Mouse (Mus musculus) heart, embryonic 13.5 days (tissue): ENCODE data around the gene Angptl7. TPM values are rescaled to one million over a fixed set of nuclear protein-coding genes. Genes with fewer than 3 reads are reported as not detected.

Experiments
- ATAC-seq: fragments of 200-750 bp; cut with Nextera tagmentation; 2 replicates; pipeline ENCODE4 v1.8.0; 2017; ENCODE audit warnings: moderate TSS enrichment; ENCODE audit not compliant: insufficient number of reproducible peaks, low FRiP score, low TSS enrichment; ENCODE audit errors: extremely low read depth
- H3K27ac ChIP-seq: fragments of 300-500 bp; sonication (generic); replicated peaks from 2 replicates; pipeline ENCODE4 v1.5.1; 2015; ENCODE audit warnings: moderate library complexity, mild to moderate bottlenecking, inconsistent platforms
- H3K27me3 ChIP-seq: fragments of 300-500 bp; sonication (generic); replicated peaks from 2 replicates; pipeline ENCODE4 v1.6.1; 2015; ENCODE audit warnings: mild to moderate bottlenecking, inconsistent platforms
- H3K36me3 ChIP-seq: fragments of 300-500 bp; sonication (generic); 2 replicates; pipeline ENCODE4 v1.6.1; 2015; ENCODE audit warnings: mild to moderate bottlenecking, inconsistent platforms
- H3K4me1 ChIP-seq: fragments of 300-500 bp; sonication (generic); 2 replicates; pipeline ENCODE4 v1.6.1; 2015; ENCODE audit warnings: inconsistent platforms
- H3K4me2 ChIP-seq: fragments of 300-500 bp; sonication (generic); 2 replicates; pipeline ENCODE4 v1.6.1; 2015; ENCODE audit warnings: inconsistent platforms, mild to moderate bottlenecking, moderate library complexity
- H3K4me3 ChIP-seq: fragments of 300-500 bp; sonication (generic); 2 replicates; pipeline ENCODE4 v1.5.1; 2015; ENCODE audit warnings: moderate library complexity, mild to moderate bottlenecking, inconsistent platforms
- H3K9ac ChIP-seq: fragments of 300-500 bp; sonication (generic); 2 replicates; pipeline ENCODE4 v1.6.1; 2015; ENCODE audit warnings: inconsistent platforms, mild to moderate bottlenecking, moderate library complexity
- H3K9me3 ChIP-seq: fragments of 300-500 bp; sonication (generic); 2 replicates; pipeline ENCODE4 v1.6.1; 2016; ENCODE audit warnings: inconsistent platforms
- WGBS: fragments of 180-500 bp; shearing (Covaris S2); methylation state at CpG from one replicate; pipeline ENCODE4 v1.1.7; 2015; ENCODE audit warnings: mixed read lengths; 5-methylcytosine and 5-hydroxymethylcytosine counted together
- polyA plus RNA-seq: library from polyadenylated mRNA; unstranded; fragments of >200 nt; fragmentation: Nextera tagmentation; extraction: Ambion mirVana; gene quantifications from 2 replicates; pipeline ENCODE4 v1.2.1, GENCODE M21; 2015

Angptl7 gene
- 9.3 and 10.4 TPM in 2 replicates for polyA plus RNA-seq

DNA sequence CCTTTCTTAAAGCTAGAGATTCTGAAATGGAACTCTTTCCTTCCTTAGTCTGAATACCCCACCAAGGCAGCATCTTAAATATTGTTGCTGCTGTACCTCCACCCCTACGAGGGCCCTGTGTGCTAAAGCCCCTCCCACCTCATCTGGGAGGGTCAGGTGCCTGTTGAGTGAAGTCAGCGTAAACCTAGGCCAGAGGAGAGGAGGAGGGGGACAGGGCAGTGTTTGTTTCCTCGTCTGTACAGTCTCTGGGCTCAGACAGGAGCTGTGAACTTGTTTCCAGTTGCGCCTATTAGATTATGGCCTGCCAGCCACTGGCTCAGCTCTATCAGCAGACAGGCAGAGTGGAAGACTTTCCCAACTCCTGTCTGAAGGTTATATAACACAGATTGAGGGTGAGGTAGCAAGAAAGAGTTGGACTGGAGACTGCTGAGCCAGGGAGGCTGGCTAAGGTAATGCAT is at the start of gene Angptl7:
Gene Angptl7, minus strand, starts transcription at position 51 of the 458 bp plus-strand sequence.
- 24% methylated on average over 4 of the region's 4 CpGs for WGBS
- Histone ChIP-seq H3K4me2 (no peak within 1 kb of the TSS), H3K27me3 (no peaks in the 10 kb centered on the region), H3K36me3 (peaks cover 78% of the 10 kb centered on the region), H3K27ac (0 out of 2 replicates have a peak within 1 kb of the TSS, but pooled peaks have one; percentile 28), H3K4me3 (no peak within 1 kb of the TSS), H3K9me3 (no peaks in the 10 kb centered on the region), H3K4me1 (peaks cover 23% of the 10 kb centered on the region), H3K9ac (no peak within 1 kb of the TSS; the same call in 1 of the 2 replicates)
- ATAC-seq, result no peak

- 78% methylated on average over 4 of the region's 4 CpGs for WGBS
- ATAC-seq, result no peak
- H3K27me3 ChIP-seq, result no peaks in the 10 kb centered on the region
- peaks cover 97% of the 10 kb centered on the region for H3K36me3 ChIP-seq
- no peak overlapping the region for H3K9ac ChIP-seq
- H3K9me3 ChIP-seq, result no peaks in the 10 kb centered on the region
- no peaks in the 10 kb centered on the region for H3K4me1 ChIP-seq
- no peak overlapping the region for H3K4me2 ChIP-seq
- H3K27ac ChIP-seq, result no peak overlapping the region
- H3K4me3 ChIP-seq, result no peak overlapping the region
Observed at GRCm38 (mm10) chr4:148549106-148549505, 48.8 kb upstream of the Angptl7 start.

- peaks cover 100% of the 10 kb centered on the region for H3K36me3 ChIP-seq
- ATAC-seq, result no peak
- H3K9me3 ChIP-seq, result no peaks in the 10 kb centered on the region
- no peak overlapping the region for H3K27ac ChIP-seq
- no peak overlapping the region for H3K4me3 ChIP-seq
- no peak overlapping the region for H3K9ac ChIP-seq
- no peak overlapping the region for H3K4me2 ChIP-seq
- H3K27me3 ChIP-seq, result no peaks in the 10 kb centered on the region
- H3K4me1 ChIP-seq, result no peaks in the 10 kb centered on the region
- 92% methylated on average over 3 of the region's 3 CpGs for WGBS
Observed at GRCm38 (mm10) chr4:148535876-148536275, 35.6 kb upstream of the Angptl7 start.

DNA sequence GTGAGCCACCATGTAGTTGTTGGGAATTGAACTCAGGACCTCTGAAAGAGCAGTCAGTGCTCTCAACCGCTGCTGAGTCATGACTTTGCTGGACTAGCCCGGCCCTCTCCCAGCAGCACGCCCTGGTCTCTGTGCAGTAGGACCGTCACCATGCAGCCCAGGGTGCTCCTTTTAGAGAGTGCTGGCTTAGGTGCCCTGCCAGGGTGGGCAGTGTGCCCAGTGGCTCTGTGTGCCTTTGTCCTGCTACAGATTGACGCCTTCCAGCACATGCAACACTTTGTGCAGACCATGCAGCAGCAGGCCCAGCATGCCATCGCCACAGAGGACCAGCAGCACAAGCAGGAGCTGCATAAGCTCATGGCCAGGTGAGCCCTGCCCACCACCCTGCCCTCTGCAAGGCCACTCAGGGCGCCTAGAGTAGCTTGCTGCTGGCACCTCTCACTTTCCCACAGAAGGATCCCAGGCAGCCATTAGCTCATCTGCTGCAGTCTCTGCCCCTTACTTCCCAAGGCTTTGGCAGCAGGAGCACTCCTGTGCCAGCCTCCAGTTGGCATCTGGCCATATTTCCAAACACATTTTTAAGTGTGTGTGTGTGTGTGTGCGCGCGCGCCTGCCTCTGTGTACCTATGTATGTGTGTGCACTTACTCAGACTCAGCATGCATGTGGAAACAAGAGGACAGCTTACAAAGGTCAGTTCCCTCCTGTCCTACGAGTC is 33.5 kb upstream of the Angptl7 start:
- Histone ChIP-seq H3K9ac (no peak overlapping the region), H3K4me2 (no peak overlapping the region), H3K27me3 (no peaks in the 10 kb centered on the region), H3K36me3 (peaks cover 97% of the 10 kb centered on the region), H3K4me3 (no peak overlapping the region), H3K4me1 (no peaks in the 10 kb centered on the region), H3K27ac (no peak overlapping the region), H3K9me3 (no peaks in the 10 kb centered on the region)
- ATAC-seq, result no peak
- WGBS, result 86% methylated on average over 12 of the region's 12 CpGs

GRCm38 (mm10) chr4:148532516-148532915 is 32.3 kb upstream of the Angptl7 start:
- no peak overlapping the region for H3K9ac ChIP-seq
- H3K27ac ChIP-seq, result no peak overlapping the region
- peaks cover 96% of the 10 kb centered on the region for H3K36me3 ChIP-seq
- ATAC-seq, result no peak
- H3K4me3 ChIP-seq, result no peak overlapping the region
- 95% methylated on average over 3 of the region's 3 CpGs for WGBS
- H3K27me3 ChIP-seq, result no peaks in the 10 kb centered on the region
- no peaks in the 10 kb centered on the region for H3K4me1 ChIP-seq
- H3K9me3 ChIP-seq, result no peaks in the 10 kb centered on the region
- H3K4me2 ChIP-seq, result no peak overlapping the region

DNA sequence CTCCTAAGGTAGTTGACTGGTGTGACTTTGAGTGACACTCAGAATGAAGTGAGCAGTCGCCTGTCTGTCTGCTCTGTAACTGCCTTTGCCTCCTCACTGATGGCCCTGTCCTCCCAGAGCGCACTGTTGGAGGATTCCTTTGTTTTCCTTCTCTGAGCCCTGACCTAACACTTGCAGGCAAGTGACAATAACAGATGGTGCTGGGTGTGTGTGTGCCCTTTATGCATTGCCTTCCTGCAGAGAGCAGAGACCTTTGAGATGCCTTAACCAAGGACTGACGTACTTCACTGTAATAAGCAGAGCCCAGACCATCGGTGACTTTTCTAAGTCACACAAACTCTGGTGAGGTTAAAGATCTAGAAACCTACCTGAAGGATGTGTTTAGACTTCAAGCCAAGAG is 31.1 kb upstream of the Angptl7 start:
- Histone ChIP-seq H3K4me3 (no peak overlapping the region), H3K27ac (no peak overlapping the region), H3K4me2 (no peak overlapping the region), H3K9me3 (no peaks in the 10 kb centered on the region), H3K27me3 (no peaks in the 10 kb centered on the region), H3K9ac (no peak overlapping the region), H3K36me3 (peaks cover 96% of the 10 kb centered on the region), H3K4me1 (no peaks in the 10 kb centered on the region)
- ATAC-seq, result no peak
- 77% methylated on average over 4 of the region's 4 CpGs for WGBS

DNA sequence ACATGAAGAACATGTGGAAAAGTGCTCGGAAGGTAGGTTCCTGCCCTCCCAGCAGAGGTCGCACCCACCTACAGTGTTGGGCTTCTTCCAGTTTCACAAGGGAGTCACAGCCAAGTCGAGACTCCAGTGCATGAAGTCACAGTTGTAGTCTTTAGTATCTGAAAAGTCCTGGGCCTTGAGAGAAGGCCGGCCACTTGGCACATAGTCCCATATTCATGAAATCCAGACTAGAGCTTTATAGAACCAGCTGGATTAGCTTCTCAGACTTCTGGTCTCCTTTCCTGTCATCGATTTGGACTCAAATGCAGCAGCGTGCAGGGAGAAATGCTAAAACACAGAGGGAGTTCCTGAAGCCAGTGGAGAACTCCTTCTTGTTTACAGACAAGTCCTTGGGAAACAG is 30.5 kb upstream of the Angptl7 start:
- 78% methylated on average over 6 of the region's 6 CpGs for WGBS
- no peaks in the 10 kb centered on the region for H3K4me1 ChIP-seq
- no peak for ATAC-seq
- H3K27ac ChIP-seq, result no peak overlapping the region
- H3K4me2 ChIP-seq, result no peak overlapping the region
- peaks cover 96% of the 10 kb centered on the region for H3K36me3 ChIP-seq
- no peaks in the 10 kb centered on the region for H3K9me3 ChIP-seq
- no peak overlapping the region for H3K4me3 ChIP-seq
- H3K27me3 ChIP-seq, result no peaks in the 10 kb centered on the region
- H3K9ac ChIP-seq, result no peak overlapping the region

GRCm38 (mm10) chr4:148530351-148530750 is 30.1 kb upstream of the Angptl7 start:
- peaks cover 96% of the 10 kb centered on the region for H3K36me3 ChIP-seq
- H3K4me1 ChIP-seq, result no peaks in the 10 kb centered on the region
- no peak for ATAC-seq
- H3K9me3 ChIP-seq, result no peaks in the 10 kb centered on the region
- 90% methylated on average over 5 of the region's 5 CpGs for WGBS
- no peaks in the 10 kb centered on the region for H3K27me3 ChIP-seq
- no peak overlapping the region for H3K4me3 ChIP-seq
- no peak overlapping the region for H3K4me2 ChIP-seq
- H3K27ac ChIP-seq, result no peak overlapping the region
- no peak overlapping the region for H3K9ac ChIP-seq

DNA sequence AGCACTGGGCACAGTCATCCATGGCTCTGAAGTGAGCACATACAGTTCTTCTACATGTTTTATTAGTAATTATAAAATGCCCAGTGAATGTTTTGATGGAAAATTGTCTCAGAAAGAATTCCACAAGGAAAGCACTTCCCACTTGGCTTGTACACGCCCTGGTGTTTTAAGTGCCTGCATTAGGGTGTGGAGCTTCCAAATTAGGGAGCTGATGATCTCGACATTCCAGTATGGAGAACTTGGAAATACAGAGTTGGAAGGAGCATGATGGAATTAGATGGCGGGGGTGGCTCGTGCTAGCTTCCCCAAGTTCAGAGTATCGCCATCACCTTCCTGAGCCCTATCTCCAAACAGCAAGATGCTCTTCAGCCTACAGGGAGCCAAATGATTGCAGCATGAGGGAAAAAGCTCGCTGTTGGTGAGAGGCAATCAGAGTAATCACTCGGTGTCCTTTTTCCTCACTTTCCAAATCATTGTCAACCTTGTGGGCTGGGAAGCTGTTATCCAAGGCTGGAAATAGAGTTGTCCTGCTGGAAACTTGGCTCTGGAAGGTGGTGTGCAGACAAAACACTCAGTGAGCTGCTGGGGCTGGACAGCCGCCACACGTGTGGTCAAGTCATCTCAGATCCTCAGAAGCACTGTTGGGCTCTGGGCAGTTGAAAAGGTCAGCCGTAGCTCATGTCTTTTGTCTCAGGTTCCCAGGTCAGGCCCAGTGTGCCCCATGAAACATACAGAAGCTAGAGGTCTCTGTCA is 27.1 kb upstream of the Angptl7 start:
- 76% methylated on average over 10 of the region's 10 CpGs for WGBS
- Histone ChIP-seq H3K4me3 (no peak overlapping the region), H3K9ac (no peak overlapping the region), H3K9me3 (no peaks in the 10 kb centered on the region), H3K36me3 (peaks cover 93% of the 10 kb centered on the region), H3K4me2 (no peak overlapping the region), H3K4me1 (no peaks in the 10 kb centered on the region), H3K27ac (no peak overlapping the region), H3K27me3 (no peaks in the 10 kb centered on the region)
- no peak for ATAC-seq

- Histone ChIP-seq H3K9ac (no peak overlapping the region), H3K27ac (no peak overlapping the region), H3K27me3 (no peaks in the 10 kb centered on the region), H3K36me3 (peaks cover 92% of the 10 kb centered on the region), H3K4me2 (no peak overlapping the region), H3K4me3 (no peak overlapping the region), H3K9me3 (no peaks in the 10 kb centered on the region), H3K4me1 (0 out of 2 replicates have a peak, but pooled peaks cover 3% of the 10 kb centered on the region)
- ATAC-seq, result no peak
- 69% methylated on average over 7 of the region's 7 CpGs for WGBS
Observed at GRCm38 (mm10) chr4:148523538-148523937, 23.3 kb upstream of the Angptl7 start.

DNA sequence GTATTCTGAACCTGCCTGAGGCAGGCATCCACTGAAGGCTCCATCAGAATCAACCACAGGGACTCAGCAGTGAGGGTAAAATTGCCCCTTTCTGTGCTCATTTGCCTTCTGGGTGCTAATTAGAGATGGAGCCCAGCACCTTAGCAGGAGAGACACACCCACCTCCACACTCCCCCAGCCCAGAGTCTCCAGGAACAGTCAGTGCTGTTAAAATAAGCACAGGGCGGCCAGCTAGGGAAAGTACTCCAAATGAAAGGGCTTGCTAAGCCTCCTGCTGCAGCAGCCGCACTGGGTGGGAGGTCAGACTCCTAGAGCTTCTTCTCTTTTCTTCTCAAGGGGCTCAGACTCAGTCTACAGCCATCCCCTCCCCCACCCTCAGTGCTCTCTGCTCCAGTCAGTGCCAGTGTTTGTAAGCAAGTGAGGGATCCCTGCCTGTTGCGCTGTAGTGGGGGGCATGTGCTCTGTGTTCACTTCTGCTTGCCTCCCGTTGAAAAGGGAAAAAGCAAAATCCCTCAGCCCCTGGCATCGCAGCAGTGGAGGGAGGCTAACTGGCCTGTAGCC is 18.1 kb upstream of the Angptl7 start:
- Histone ChIP-seq H3K4me3 (no peak overlapping the region), H3K36me3 (peaks cover 89% of the 10 kb centered on the region), H3K27me3 (no peaks in the 10 kb centered on the region), H3K27ac (peak overlapping the region; percentile 48), H3K9me3 (no peaks in the 10 kb centered on the region), H3K4me2 (no peak overlapping the region), H3K9ac (no peak overlapping the region), H3K4me1 (peaks cover 17% of the 10 kb centered on the region)
- 58% methylated on average over 5 of the region's 5 CpGs for WGBS
- no peak for ATAC-seq
